Mouse (Mus musculus) layer of hippocampus, adult 9-10 months (tissue): ENCODE results near the gene Rps2.

Source experiments
- DNase-seq: peaks from one replicate; pipeline ENCODE4 v3.0.0; 2022; ENCODE audit warnings: low spot score

Rps2 gene

GRCm38 (mm10) chr17:24769146-24769545 lies 51.2 kb downstream of the Rps2 start:
- no peak for DNase-seq
